Mouse (Mus musculus): ENCODE data around the gene Rps28. TPM values are rescaled to one million over a fixed set of nuclear protein-coding genes. Genes with fewer than 3 reads are reported as not detected.
"Not testable (repeated sequence)": the region's sequence is repeated elsewhere in the genome, so short reads cannot be mapped to it uniquely, and the experiment has no call there.

Gene Rps28
- polyA plus RNA-seq (2015; fragmentation: Nextera tagmentation; extraction: Ambion mirVana) = 906 and 1,023 TPM in 2 replicates

DNA sequence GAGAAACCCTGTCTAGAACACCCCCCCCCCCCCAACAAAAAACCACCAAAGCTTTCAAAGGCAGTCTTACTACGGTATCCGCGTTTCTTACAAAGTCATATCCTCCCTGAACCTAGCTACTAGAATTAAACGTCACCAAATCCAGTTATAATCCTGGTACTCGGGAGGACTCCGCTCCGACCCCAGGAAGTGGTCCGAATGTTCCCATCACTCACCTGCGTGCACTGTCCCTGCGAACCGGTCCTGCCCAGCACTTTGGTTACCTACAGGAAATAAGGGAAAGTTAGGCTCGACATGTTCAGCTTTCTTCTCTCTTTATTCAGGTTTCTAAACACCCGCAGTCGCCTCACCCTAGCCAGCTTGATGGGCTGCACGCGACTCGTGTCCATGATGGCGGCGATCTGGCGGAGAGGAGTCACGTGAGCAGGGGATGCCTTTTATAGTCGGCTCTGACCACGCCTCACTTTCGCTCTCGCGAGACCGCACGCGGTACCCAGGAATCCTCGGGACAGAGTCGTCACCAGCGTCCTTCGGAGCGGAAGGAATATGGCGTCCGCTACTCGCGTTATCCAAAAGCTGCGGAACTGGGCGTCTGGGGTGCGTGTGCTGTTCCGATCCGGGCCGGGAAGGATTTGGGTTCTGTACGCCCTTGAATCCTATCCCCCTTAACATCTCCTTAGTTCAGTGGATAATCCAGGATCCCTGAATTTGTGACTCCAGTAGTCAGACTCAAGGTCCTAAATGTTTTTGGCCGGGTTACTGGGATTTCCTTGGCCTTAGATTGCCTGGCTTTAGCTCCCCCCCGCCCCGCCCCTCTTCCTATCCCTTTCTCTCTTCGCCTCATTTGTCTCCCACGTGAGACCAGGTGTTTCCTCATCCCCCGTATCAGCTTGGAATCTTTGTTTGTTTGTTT, at the start of gene Rps28, which contains the start of gene Ndufa7:
Rps28 (minus strand) TSS at position 479 of the 913 bp plus-strand sequence.
Ndufa7 (plus strand) TSS at position 489 of the 913 bp plus-strand sequence.
- DNase-seq (ENCODE audit: low spot score) (peak; percentile 98), ATAC-seq (peak; percentile 92)
- Histone ChIP-seq H3K9me3 (ENCODE audit: low read length) (no peaks in the 10 kb centered on the region), H3K27ac (ENCODE audit: low read length) (peak within 1 kb of the TSS; percentile 90), H3K9ac (replicated peaks; ENCODE audit: low read depth) (peak within 1 kb of the TSS; percentile 75), H3K27me3 (replicated peaks; ENCODE audit: insufficient read depth, low read length) (no peaks in the 10 kb centered on the region), H3K4me2 (replicated peaks; ENCODE audit: low read depth, low read length) (peak within 1 kb of the TSS; percentile 61), H3K4me3 (ENCODE audit: low read depth, low read length) (peak within 1 kb of the TSS; percentile 69), H3K36me3 (ENCODE audit: insufficient read depth, low read length) (peaks cover 14% of the 10 kb centered on the region; the same call in 1 of the 2 replicates), H3K4me1 (ENCODE audit: insufficient read depth, low read depth, low read length) (peaks cover 21% of the 10 kb centered on the region)
- TF ChIP-seq EP300 (IDR thresholded peaks at IDR 0.05) (peak; percentile 88), CTCF (IDR thresholded peaks at IDR 0.05) (no peak)
- 1% methylated on average over 51 of the region's 51 CpGs for WGBS

DNA sequence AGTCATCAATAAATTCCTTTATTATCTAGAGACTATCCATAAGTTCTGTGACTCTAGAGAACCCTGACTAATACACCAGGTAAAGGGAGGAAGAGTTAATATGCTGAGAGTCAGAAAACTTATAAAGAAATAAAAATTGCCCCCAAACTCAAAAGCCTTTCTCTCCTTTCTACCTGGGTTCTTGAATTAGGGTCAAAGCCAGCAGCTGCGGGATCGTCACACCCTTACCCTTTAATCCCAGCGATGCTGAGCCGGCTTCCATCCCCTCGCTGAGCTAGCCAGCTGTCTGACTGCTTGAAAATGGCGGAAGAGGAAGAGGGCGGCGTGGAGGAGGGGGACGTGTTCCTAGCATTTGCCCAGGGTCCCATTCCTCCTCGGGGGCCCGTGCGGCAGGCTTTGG, 49.2 kb upstream of the Rps28 start, which contains the start of gene Gm7029:
Gm7029 (plus strand) TSS at position 301 of the 400 bp plus-strand sequence.
- not testable (repeated sequence) for H3K4me2 ChIP-seq (replicated peaks; ENCODE audit: low read depth, low read length); ATAC-seq; H3K9ac ChIP-seq (replicated peaks; ENCODE audit: low read depth); H3K36me3 ChIP-seq (ENCODE audit: insufficient read depth, low read length); DNase-seq (ENCODE audit: low spot score); H3K27me3 ChIP-seq (replicated peaks; ENCODE audit: insufficient read depth, low read length); H3K4me1 ChIP-seq (ENCODE audit: insufficient read depth, low read depth, low read length); H3K27ac ChIP-seq (ENCODE audit: low read length); H3K9me3 ChIP-seq (ENCODE audit: low read length); H3K4me3 ChIP-seq (ENCODE audit: low read depth, low read length)
- whole genome bisulfite sequencing = 83% methylated on average over 3 of the region's 12 CpGs

DNA sequence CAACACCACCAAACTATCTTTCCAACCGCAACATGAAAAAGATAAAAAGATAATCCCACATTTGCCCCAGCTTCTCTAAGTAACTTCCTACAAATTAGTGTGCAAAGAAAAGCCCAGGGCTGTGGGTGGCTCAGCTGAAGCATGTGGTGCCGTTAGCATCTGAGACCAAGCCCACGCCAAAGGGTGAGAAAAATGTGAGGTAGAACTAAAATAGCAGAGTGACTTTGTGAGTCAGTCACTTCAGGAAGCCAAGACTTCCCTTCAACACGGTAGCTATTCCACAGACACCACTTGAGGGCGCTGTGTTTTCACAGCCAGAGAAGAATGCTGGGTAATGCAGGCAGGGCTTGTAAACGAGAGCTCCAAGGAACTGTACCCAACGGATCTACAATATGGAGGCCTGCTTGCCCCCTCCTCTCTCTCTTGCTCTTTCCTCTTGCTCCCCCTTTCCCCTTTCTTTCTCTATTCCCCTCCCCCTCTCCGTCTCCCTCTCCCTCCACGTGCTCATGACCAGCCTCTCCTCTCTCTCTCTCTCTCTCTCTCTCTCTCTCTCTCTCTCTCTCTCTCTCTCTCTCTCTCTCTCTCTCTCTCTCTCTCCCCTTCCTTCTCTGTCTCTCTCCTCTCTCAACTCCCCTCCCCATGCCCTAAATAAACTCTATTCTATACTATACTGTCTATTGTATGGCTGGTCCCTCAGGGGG, 41.1 kb upstream of the Rps28 start:
- ATAC-seq (peak; percentile 61), DNase-seq (ENCODE audit: low spot score) (peak; percentile 71)
- TF ChIP-seq CTCF (IDR thresholded peaks at IDR 0.05) = peak; percentile 75
- TF ChIP-seq EP300 (IDR thresholded peaks at IDR 0.05) = no peak
- Histone ChIP-seq H3K27ac (ENCODE audit: low read length) (no peak overlapping the region), H3K9me3 (ENCODE audit: low read length) (no peaks in the 10 kb centered on the region), H3K36me3 (ENCODE audit: insufficient read depth, low read length) (no peaks in the 10 kb centered on the region), H3K27me3 (replicated peaks; ENCODE audit: insufficient read depth, low read length) (no peaks in the 10 kb centered on the region), H3K4me3 (ENCODE audit: low read depth, low read length) (no peak overlapping the region), H3K4me2 (replicated peaks; ENCODE audit: low read depth, low read length) (no peak overlapping the region; the same call in 1 of the 2 replicates), H3K9ac (replicated peaks; ENCODE audit: low read depth) (no peak overlapping the region), H3K4me1 (ENCODE audit: insufficient read depth, low read depth, low read length) (no peaks in the 10 kb centered on the region)
- 24% methylated on average over 8 of the region's 9 CpGs for WGBS

GRCm38 (mm10) chr17:33857816-33858215, 33.5 kb upstream of the Rps28 start:
- no peak overlapping the region for H3K4me2 ChIP-seq (replicated peaks; ENCODE audit: low read depth, low read length)
- no peak overlapping the region for H3K27ac ChIP-seq (ENCODE audit: low read length)
- H3K36me3 ChIP-seq (ENCODE audit: insufficient read depth, low read length) = no peaks in the 10 kb centered on the region
- no peaks in the 10 kb centered on the region for H3K4me1 ChIP-seq (ENCODE audit: insufficient read depth, low read depth, low read length)
- H3K27me3 ChIP-seq (replicated peaks; ENCODE audit: insufficient read depth, low read length) = no peaks in the 10 kb centered on the region
- no peak overlapping the region for H3K4me3 ChIP-seq (ENCODE audit: low read depth, low read length)
- H3K9me3 ChIP-seq (ENCODE audit: low read length) = no peaks in the 10 kb centered on the region
- DNase-seq (ENCODE audit: low spot score) (no peak), ATAC-seq (no peak)
- TF ChIP-seq CTCF (IDR thresholded peaks at IDR 0.05) = no peak
- no peak for TF ChIP-seq EP300 (IDR thresholded peaks at IDR 0.05)
- WGBS = 83% methylated on average over 4 of the region's 4 CpGs
- H3K9ac ChIP-seq (replicated peaks; ENCODE audit: low read depth) = no peak overlapping the region

- no peak for TF ChIP-seq CTCF (IDR thresholded peaks at IDR 0.05)
- TF ChIP-seq EP300 (IDR thresholded peaks at IDR 0.05) = no peak
- DNase-seq (ENCODE audit: low spot score) (no peak), ATAC-seq (no peak)
- H3K4me3 ChIP-seq (ENCODE audit: low read depth, low read length) = no peak overlapping the region
- no peak overlapping the region for H3K9ac ChIP-seq (replicated peaks; ENCODE audit: low read depth)
- WGBS = 26% methylated on average over 1 of the region's 1 CpGs
- no peaks in the 10 kb centered on the region for H3K9me3 ChIP-seq (ENCODE audit: low read length)
- no peak overlapping the region for H3K27ac ChIP-seq (ENCODE audit: low read length)
- H3K4me2 ChIP-seq (replicated peaks; ENCODE audit: low read depth, low read length) = no peak overlapping the region
- H3K36me3 ChIP-seq (ENCODE audit: insufficient read depth, low read length) = no peaks in the 10 kb centered on the region; the same call in 1 of the 2 replicates
- H3K27me3 ChIP-seq (replicated peaks; ENCODE audit: insufficient read depth, low read length) = no peaks in the 10 kb centered on the region
- no peaks in the 10 kb centered on the region for H3K4me1 ChIP-seq (ENCODE audit: insufficient read depth, low read depth, low read length)
Measured at GRCm38 (mm10) chr17:33851331-33851730, 27.0 kb upstream of the Rps28 start.

- Histone ChIP-seq H3K4me1 (ENCODE audit: insufficient read depth, low read depth, low read length) (no peaks in the 10 kb centered on the region), H3K36me3 (ENCODE audit: insufficient read depth, low read length) (no peaks in the 10 kb centered on the region; the same call in 1 of the 2 replicates), H3K27me3 (replicated peaks; ENCODE audit: insufficient read depth, low read length) (no peaks in the 10 kb centered on the region), H3K4me3 (ENCODE audit: low read depth, low read length) (no peak overlapping the region), H3K9me3 (ENCODE audit: low read length) (no peaks in the 10 kb centered on the region), H3K4me2 (replicated peaks; ENCODE audit: low read depth, low read length) (no peak overlapping the region), H3K9ac (replicated peaks; ENCODE audit: low read depth) (no peak overlapping the region), H3K27ac (ENCODE audit: low read length) (no peak overlapping the region)
- 76% methylated on average over 8 of the region's 8 CpGs for WGBS
- DNase-seq (ENCODE audit: low spot score) (no peak), ATAC-seq (no peak)
- no peak for TF ChIP-seq CTCF (IDR thresholded peaks at IDR 0.05)
- no peak for TF ChIP-seq EP300 (IDR thresholded peaks at IDR 0.05)
Measured at GRCm38 (mm10) chr17:33848139-33848538, 23.8 kb upstream of the Rps28 start.

Measured in lung, postnatal 0 days (tissue).